Mouse (Mus musculus): ENCODE results near the gene Fam193a.

DNA sequence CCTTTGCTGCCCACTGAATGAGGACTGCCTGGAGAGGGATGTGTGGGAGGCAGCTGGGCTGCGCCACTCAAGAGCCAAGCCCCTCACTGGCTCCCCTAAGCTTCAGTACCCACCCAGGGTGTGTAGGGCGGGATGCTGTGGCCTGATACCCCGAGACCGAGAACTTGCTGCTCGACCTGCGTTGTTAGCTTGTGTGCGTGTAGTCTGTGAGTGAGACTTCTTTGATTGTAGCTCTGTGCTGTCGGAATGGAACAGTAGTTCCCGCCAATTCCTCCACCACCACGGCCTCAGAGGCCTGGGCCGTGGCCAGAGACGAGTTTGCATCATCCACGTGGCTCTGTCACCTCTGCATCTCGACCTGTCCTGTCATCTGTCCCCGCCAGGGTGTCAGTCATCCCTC lies 116.0 kb downstream of the Fam193a start:
- TF ChIP-seq CTCF (IDR thresholded peaks at IDR 0.05; ENCODE audit: borderline replicate concordance, extremely low read depth, insufficient read depth, insufficient read length) (no peak), POLR2A (IDR thresholded peaks at IDR 0.05; ENCODE audit: borderline replicate concordance, extremely low read depth, insufficient read depth, insufficient read length, poor library complexity, severe bottlenecking) (no peak)
